Mouse (Mus musculus): ENCODE measurements around the gene Rtbdn. TPM values are rescaled to one million over a fixed set of nuclear protein-coding genes. Genes with fewer than 3 reads are reported as not detected.

Gene Rtbdn
- polyA plus RNA-seq, 1 experiment from 2014 or later: not detected

DNA sequence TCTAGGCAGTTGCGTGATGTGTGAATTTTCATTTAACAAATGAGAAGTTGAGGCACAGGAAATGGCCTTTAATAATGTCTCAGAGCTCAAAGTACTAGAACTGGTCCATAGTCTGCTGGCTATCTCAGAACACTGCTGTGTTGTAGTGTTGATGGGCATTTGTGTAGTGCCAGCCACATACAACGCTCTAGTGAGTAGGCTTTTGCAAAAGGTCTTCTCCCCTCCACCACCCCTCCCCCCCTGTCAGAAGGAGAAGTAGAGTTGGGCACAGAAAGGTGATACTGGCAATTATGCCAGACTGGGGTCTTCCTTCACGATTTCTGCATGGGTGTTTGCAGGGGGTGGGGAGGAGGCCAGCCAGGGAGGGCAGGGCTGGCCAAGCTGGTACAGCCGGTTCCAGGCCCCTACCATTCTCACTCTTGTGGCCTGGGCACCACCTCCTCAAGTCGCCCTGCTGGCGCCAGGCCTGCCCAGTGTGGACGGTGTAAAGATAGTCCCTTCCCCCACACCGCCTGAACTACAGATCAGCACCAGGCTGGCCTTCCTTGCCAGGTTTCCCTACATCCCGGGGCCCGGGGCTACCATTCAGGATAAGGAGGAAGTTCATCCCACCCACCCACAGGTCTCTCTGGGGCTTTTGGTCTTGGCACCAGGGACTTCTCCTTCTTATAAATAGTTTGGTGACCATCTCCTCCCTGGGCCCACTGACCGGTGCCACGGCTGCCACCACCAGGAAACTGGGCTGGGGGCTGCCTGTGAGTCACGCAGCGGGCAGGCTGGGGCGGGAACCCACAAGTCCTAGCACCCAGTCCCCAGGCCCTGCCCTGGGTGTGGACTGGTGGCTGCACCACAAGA is 35.1 kb downstream of the Rtbdn start:
- Histone ChIP-seq H3K4me1 (ENCODE audit: control insufficient read depth, insufficient read depth, low read length) (peaks cover 47% of the 10 kb centered on the region), H3K9me3 (ENCODE audit: control insufficient read depth, low read length) (no peaks in the 10 kb centered on the region), H3K9ac (ENCODE audit: low read depth, low read length) (0 out of 2 replicates have a peak overlapping the region, but pooled peaks have one; percentile 5), H3K4me3 (ENCODE audit: low read depth, low read length) (no peak overlapping the region), H3K27me3 (replicated peaks; ENCODE audit: control insufficient read depth, insufficient read depth, low read length) (peaks cover 15% of the 10 kb centered on the region), H3K27ac (replicated peaks; ENCODE audit: low read depth, low read length) (peak overlapping the region; percentile 61), H3K36me3 (ENCODE audit: control insufficient read depth, insufficient read depth, low read length) (no peaks in the 10 kb centered on the region), H3K4me2 (ENCODE audit: low read depth, low read length) (no peak overlapping the region; the same call in 1 of the 2 replicates)
- ATAC-seq (ENCODE audit: low read depth) (peak; percentile 24; the same call in 1 of the 2 replicates), DNase-seq (ENCODE audit: low spot score) (no peak)
- 66% methylated on average over 15 of the region's 15 CpGs for WGBS

DNA sequence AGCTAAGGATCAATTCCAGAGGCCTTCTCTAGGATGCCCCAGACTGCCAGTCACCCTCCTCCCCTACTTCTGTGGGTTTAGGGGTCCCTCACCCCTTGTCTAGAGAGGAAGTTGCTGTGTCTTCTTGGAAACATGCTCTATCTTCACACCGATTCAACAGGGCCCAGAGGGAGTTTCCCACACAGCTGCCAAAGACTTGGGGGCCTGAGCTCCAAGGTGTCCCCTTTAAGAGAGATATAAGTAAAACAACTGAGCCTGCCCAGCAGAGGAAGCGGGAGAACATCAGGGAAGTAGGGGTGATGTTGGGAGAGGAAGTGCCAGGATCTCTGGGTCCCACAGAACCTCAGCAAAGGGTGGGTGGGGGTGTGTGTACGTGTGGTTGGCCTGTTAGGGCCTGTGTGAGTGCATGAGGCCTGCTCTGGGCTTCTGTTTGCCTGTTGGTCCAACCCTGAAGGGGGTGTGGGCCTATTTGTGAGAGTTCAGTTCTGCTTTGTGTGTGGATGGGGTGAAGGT is 35.8 kb downstream of the Rtbdn start:
- Histone ChIP-seq H3K9ac (ENCODE audit: low read depth, low read length) (0 out of 2 replicates have a peak overlapping the region, but pooled peaks have one; percentile 5), H3K4me3 (ENCODE audit: low read depth, low read length) (no peak overlapping the region), H3K36me3 (ENCODE audit: control insufficient read depth, insufficient read depth, low read length) (no peaks in the 10 kb centered on the region), H3K9me3 (ENCODE audit: control insufficient read depth, low read length) (no peaks in the 10 kb centered on the region), H3K27ac (replicated peaks; ENCODE audit: low read depth, low read length) (peak overlapping the region; percentile 58), H3K4me1 (ENCODE audit: control insufficient read depth, insufficient read depth, low read length) (peaks cover 43% of the 10 kb centered on the region), H3K4me2 (ENCODE audit: low read depth, low read length) (no peak overlapping the region), H3K27me3 (replicated peaks; ENCODE audit: control insufficient read depth, insufficient read depth, low read length) (peaks cover 9% of the 10 kb centered on the region)
- WGBS: 52% methylated on average over 3 of the region's 3 CpGs
- no peak for DNase-seq (ENCODE audit: low spot score)
- ATAC-seq (ENCODE audit: low read depth): no peak

DNA sequence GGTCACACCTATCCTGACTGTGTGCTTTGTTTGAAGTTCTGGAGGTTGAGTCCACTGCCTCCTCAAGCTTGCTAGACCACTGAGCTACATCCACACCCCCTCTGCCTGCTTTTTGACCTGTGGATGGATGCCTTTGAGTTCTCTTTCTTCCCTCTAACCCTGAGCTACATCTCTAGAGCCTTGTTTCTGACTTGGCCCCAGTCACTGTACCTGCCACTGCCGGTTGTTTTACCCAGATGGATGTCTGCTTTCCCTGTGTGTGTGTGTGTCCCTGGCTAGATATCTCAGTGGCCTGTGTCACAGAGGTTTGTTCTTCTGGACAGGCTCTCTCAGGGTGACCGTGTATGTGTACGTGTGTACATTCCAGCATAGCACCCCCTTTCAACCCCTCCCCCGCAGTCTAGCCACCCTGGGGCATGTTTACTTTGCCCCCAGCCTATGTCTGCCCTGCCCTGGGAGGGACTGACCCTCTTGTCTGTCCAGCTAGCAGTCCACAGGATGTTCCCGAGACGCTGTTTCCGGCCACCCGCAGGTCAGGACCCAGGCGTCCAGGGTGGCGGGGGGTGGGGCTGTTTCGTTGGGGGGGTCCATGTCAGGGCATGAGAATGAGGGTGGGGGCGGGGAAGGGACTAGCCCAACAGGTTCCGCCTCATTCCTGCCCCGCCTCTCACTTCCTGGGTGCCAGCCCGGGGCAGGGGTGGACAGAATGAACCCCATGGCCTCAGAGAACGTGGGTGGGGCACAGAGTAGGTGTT is 37.7 kb downstream of the Rtbdn start:
- no peaks in the 10 kb centered on the region for H3K36me3 ChIP-seq (ENCODE audit: control insufficient read depth, insufficient read depth, low read length)
- H3K4me1 ChIP-seq (ENCODE audit: control insufficient read depth, insufficient read depth, low read length): peaks cover 37% of the 10 kb centered on the region
- DNase-seq (ENCODE audit: low spot score) (no peak), ATAC-seq (ENCODE audit: low read depth) (no peak)
- H3K4me2 ChIP-seq (ENCODE audit: low read depth, low read length): peak overlapping the region; percentile 98
- 5% methylated on average over 15 of the region's 16 CpGs for WGBS
- no peaks in the 10 kb centered on the region; the same call in 1 of the 2 replicates for H3K27me3 ChIP-seq (replicated peaks; ENCODE audit: control insufficient read depth, insufficient read depth, low read length)
- peak overlapping the region; percentile 55; the same call in 1 of the 2 replicates for H3K4me3 ChIP-seq (ENCODE audit: low read depth, low read length)
- H3K9me3 ChIP-seq (ENCODE audit: control insufficient read depth, low read length): no peaks in the 10 kb centered on the region
- H3K27ac ChIP-seq (replicated peaks; ENCODE audit: low read depth, low read length): peak overlapping the region; percentile 69
- peak overlapping the region; percentile 45; the same call in 1 of the 2 replicates for H3K9ac ChIP-seq (ENCODE audit: low read depth, low read length)

DNA sequence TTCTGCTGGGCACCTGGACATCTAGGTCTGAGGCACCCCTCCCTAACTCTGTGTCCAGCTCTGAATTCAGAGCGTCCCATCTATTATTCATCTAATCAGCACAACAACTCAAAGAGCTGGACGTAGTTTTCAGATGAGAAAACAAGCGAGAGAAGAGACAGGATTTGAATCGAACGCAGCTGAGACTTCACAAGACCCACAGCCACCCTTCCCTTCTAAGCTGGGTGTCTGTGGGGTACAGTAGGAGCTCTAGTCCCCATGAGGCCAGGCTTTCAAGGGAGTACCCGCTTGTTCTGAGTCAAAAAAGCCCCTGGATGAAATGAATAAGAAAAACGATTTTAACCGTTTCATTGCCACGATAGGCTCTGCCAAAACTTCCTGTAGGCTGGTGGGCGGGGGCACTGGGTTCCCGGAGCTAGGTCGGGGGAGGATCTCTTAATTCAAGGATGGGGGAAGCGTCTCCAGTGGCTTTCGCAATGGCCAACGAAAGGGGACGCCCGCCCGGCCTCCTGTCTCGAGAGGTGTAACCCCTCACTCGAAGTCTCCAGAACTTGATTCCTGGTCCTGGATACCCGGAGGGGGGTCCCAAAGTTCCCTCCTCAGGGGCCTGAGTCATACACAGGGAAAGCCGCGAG is 38.4 kb downstream of the Rtbdn start:
- Histone ChIP-seq H3K9ac (ENCODE audit: low read depth, low read length) (peak overlapping the region; percentile 69), H3K27ac (replicated peaks; ENCODE audit: low read depth, low read length) (peak overlapping the region; percentile 69), H3K4me3 (ENCODE audit: low read depth, low read length) (peak overlapping the region; percentile 55), H3K4me1 (ENCODE audit: control insufficient read depth, insufficient read depth, low read length) (peaks cover 31% of the 10 kb centered on the region), H3K9me3 (ENCODE audit: control insufficient read depth, low read length) (no peaks in the 10 kb centered on the region), H3K36me3 (ENCODE audit: control insufficient read depth, insufficient read depth, low read length) (no peaks in the 10 kb centered on the region), H3K4me2 (ENCODE audit: low read depth, low read length) (peak overlapping the region; percentile 98), H3K27me3 (replicated peaks; ENCODE audit: control insufficient read depth, insufficient read depth, low read length) (no peaks in the 10 kb centered on the region; the same call in 1 of the 2 replicates)
- ATAC-seq (ENCODE audit: low read depth): no peak
- DNase-seq (ENCODE audit: low spot score): no peak
- 2% methylated on average over 23 of the region's 23 CpGs for WGBS

DNA sequence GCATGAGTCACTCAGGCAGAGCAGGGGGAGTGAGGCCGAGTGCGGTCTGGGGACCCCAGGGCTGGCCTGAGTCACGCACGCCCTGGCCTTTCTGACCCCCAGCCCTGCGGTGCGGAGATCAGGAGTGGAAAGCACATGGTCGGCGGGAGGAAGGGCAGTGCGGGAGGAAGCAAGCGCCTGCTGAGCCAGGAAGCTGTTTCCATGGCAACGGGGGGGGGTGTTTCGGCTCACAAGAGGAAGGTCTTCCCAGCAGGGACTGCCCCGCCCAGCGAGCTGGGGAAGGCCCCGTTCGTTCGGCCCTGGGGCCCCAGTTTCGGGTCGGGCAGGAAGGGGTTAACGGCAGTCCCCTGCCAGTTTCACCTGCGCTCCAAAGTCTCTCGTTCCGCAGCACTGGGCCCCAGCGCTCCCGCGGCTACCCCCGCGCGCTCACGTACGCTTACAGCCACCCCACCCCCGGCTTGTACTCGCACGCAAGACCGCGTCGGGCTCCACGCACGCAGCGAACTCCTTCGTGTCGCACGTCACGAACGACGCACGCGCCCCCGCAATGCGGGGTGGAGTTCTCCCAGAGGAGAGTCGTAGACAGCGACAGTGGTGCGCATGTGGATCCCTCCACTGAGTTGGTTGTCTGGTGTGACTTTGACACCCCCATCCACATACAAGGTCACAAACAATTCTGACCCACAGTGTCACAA is 39.0 kb downstream of the Rtbdn start:
- Histone ChIP-seq H3K4me1 (ENCODE audit: control insufficient read depth, insufficient read depth, low read length) (peaks cover 28% of the 10 kb centered on the region), H3K27me3 (replicated peaks; ENCODE audit: control insufficient read depth, insufficient read depth, low read length) (no peaks in the 10 kb centered on the region; the same call in 1 of the 2 replicates), H3K4me3 (ENCODE audit: low read depth, low read length) (peak overlapping the region; percentile 55), H3K9me3 (ENCODE audit: control insufficient read depth, low read length) (no peaks in the 10 kb centered on the region), H3K36me3 (ENCODE audit: control insufficient read depth, insufficient read depth, low read length) (no peaks in the 10 kb centered on the region), H3K4me2 (ENCODE audit: low read depth, low read length) (peak overlapping the region; percentile 98), H3K27ac (replicated peaks; ENCODE audit: low read depth, low read length) (peak overlapping the region; percentile 69), H3K9ac (ENCODE audit: low read depth, low read length) (peak overlapping the region; percentile 69)
- peak; percentile 94 for DNase-seq (ENCODE audit: low spot score)
- ATAC-seq (ENCODE audit: low read depth): peak; percentile 20
- WGBS: under 1% methylated on average over 37 of the region's 53 CpGs

DNA sequence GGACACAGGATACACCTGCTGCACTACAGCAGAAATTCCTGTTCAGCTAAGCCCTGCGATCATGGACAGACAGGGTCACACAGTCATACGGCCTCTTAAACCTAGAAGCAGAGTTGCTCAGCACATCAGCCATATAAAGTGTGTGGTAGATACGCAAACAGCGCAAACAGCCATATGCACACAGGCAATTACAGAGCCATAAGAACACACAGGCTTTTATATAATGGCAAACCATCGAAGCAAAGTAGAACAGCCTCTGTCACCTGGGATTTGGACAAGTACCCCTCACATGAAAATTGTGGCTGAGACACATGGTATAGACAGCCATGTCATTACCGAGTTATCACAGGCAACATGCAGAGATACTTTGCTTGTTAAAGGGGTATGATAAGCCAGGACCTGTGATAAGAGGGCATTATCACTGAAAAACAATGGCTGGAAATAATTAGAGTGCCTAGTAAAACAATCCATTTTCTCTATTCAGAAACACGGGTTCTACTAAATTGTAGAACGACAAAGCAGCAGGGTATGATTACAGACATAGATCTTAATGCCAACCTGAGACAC is 39.7 kb downstream of the Rtbdn start:
- peaks cover 27% of the 10 kb centered on the region for H3K4me1 ChIP-seq (ENCODE audit: control insufficient read depth, insufficient read depth, low read length)
- no peaks in the 10 kb centered on the region for H3K9me3 ChIP-seq (ENCODE audit: control insufficient read depth, low read length)
- ATAC-seq (ENCODE audit: low read depth) (no peak), DNase-seq (ENCODE audit: low spot score) (no peak)
- 25% methylated on average over 8 of the region's 8 CpGs for WGBS
- H3K4me3 ChIP-seq (ENCODE audit: low read depth, low read length): peak overlapping the region; percentile 55
- H3K4me2 ChIP-seq (ENCODE audit: low read depth, low read length): peak overlapping the region; percentile 98
- H3K27ac ChIP-seq (replicated peaks; ENCODE audit: low read depth, low read length): peak overlapping the region; percentile 69; the same call in 1 of the 2 replicates
- no peaks in the 10 kb centered on the region for H3K27me3 ChIP-seq (replicated peaks; ENCODE audit: control insufficient read depth, insufficient read depth, low read length)
- no peaks in the 10 kb centered on the region for H3K36me3 ChIP-seq (ENCODE audit: control insufficient read depth, insufficient read depth, low read length)
- peak overlapping the region; percentile 69; the same call in 1 of the 2 replicates for H3K9ac ChIP-seq (ENCODE audit: low read depth, low read length)

DNA sequence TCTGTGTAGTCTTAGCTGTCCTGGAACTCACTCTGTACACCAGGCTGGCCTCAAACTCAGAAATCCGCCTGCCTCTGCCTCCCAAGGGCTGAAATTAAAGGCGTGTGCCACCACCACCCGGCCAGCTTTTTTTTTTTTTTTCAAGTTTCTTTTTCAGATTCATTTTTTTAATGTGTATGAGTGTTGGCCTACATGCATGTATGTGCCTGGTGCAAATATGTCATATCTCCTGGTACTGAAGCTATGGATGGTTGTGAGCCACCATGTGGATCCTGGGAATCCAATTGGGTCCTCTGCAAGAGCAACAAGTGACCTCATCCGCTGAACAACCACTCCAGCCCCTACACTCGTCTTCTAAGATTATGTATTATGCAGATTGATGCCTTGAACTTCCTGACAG is 40.6 kb downstream of the Rtbdn start:
- Histone ChIP-seq H3K9me3 (ENCODE audit: control insufficient read depth, low read length) (no peaks in the 10 kb centered on the region), H3K9ac (ENCODE audit: low read depth, low read length) (no peak overlapping the region), H3K4me1 (ENCODE audit: control insufficient read depth, insufficient read depth, low read length) (peaks cover 20% of the 10 kb centered on the region), H3K4me2 (ENCODE audit: low read depth, low read length) (no peak overlapping the region), H3K27me3 (replicated peaks; ENCODE audit: control insufficient read depth, insufficient read depth, low read length) (no peaks in the 10 kb centered on the region), H3K27ac (replicated peaks; ENCODE audit: low read depth, low read length) (no peak overlapping the region), H3K4me3 (ENCODE audit: low read depth, low read length) (no peak overlapping the region), H3K36me3 (ENCODE audit: control insufficient read depth, insufficient read depth, low read length) (no peaks in the 10 kb centered on the region)
- no peak for ATAC-seq (ENCODE audit: low read depth)
- 84% methylated on average over 5 of the region's 5 CpGs for WGBS
- DNase-seq (ENCODE audit: low spot score): no peak

Data from embryonic facial prominence, embryonic 14.5 days (tissue).